Mouse (Mus musculus) midbrain, embryonic 11.5 days (tissue): Measurements from ENCODE around the gene U90926. TPM values are rescaled to one million over a fixed set of nuclear protein-coding genes. Genes with fewer than 3 reads are reported as not detected.
"Not testable (repeated sequence)": the region's sequence is repeated elsewhere in the genome, so short reads cannot be mapped to it uniquely, and the experiment has no call there.

Experiments
- ATAC-seq: fragments of 200-750 bp; cut with Nextera tagmentation; 2 replicates; pipeline ENCODE4 v1.8.0; 2017; ENCODE audit warnings: moderate TSS enrichment, moderate library complexity; ENCODE audit not compliant: low FRiP score
- DNase-seq: peaks from one replicate; pipeline ENCODE4 v3.0.0; 2015; ENCODE audit warnings: low spot score; ENCODE audit errors: missing footprints
- H3K27ac ChIP-seq: fragments of 300-500 bp; sonication (generic); 2 replicates; pipeline ENCODE4 v1.5.1; 2014; ENCODE audit warnings: low read depth, low read length
- H3K27me3 ChIP-seq: fragments of 300-500 bp; sonication (generic); 2 replicates; pipeline ENCODE4 v1.6.1; 2014; ENCODE audit warnings: mild to moderate bottlenecking, low read length, moderate library complexity, mixed read lengths; ENCODE audit not compliant: control insufficient read depth, insufficient read depth
- H3K36me3 ChIP-seq: fragments of 300-500 bp; sonication (generic); 2 replicates; pipeline ENCODE4 v1.6.1; 2014; ENCODE audit warnings: mild to moderate bottlenecking, low read length, moderate library complexity, mixed read lengths; ENCODE audit not compliant: control insufficient read depth, insufficient read depth
- H3K4me1 ChIP-seq: fragments of 300-500 bp; sonication (generic); 2 replicates; pipeline ENCODE4 v1.6.1; 2014; ENCODE audit warnings: low read length; ENCODE audit not compliant: control insufficient read depth, insufficient read depth
- H3K4me2 ChIP-seq: fragments of 300-500 bp; sonication (generic); 2 replicates; pipeline ENCODE4 v1.6.1; 2014; ENCODE audit warnings: mild to moderate bottlenecking, moderate library complexity
- H3K4me3 ChIP-seq: fragments of 300-500 bp; sonication (generic); 2 replicates; pipeline ENCODE4 v1.5.1; 2014; ENCODE audit warnings: low read depth, low read length
- H3K9ac ChIP-seq: fragments of 300-500 bp; sonication (generic); 2 replicates; pipeline ENCODE4 v1.6.1; 2014; ENCODE audit warnings: low read length
- H3K9me3 ChIP-seq: fragments of 300-500 bp; sonication (generic); 2 replicates; pipeline ENCODE4 v1.6.1; 2016; ENCODE audit warnings: low read length; ENCODE audit not compliant: control insufficient read depth
- WGBS: fragments of 180-500 bp; shearing (Covaris S2); extraction: QIAGEN DNeasy Blood & Tissue Kit; methylation state at CpG from one replicate; pipeline ENCODE4 v1.1.7; 2014; 5-methylcytosine and 5-hydroxymethylcytosine counted together
- polyA plus RNA-seq: library from polyadenylated mRNA; unstranded; fragments of >200 nt; fragmentation: Nextera tagmentation; extraction: Ambion mirVana; gene quantifications from 2 replicates; pipeline ENCODE4 v1.2.1, GENCODE M21; 2014

The U90926 gene
- polyA plus RNA-seq, 1 experiment from 2014 or later: not detected

DNA sequence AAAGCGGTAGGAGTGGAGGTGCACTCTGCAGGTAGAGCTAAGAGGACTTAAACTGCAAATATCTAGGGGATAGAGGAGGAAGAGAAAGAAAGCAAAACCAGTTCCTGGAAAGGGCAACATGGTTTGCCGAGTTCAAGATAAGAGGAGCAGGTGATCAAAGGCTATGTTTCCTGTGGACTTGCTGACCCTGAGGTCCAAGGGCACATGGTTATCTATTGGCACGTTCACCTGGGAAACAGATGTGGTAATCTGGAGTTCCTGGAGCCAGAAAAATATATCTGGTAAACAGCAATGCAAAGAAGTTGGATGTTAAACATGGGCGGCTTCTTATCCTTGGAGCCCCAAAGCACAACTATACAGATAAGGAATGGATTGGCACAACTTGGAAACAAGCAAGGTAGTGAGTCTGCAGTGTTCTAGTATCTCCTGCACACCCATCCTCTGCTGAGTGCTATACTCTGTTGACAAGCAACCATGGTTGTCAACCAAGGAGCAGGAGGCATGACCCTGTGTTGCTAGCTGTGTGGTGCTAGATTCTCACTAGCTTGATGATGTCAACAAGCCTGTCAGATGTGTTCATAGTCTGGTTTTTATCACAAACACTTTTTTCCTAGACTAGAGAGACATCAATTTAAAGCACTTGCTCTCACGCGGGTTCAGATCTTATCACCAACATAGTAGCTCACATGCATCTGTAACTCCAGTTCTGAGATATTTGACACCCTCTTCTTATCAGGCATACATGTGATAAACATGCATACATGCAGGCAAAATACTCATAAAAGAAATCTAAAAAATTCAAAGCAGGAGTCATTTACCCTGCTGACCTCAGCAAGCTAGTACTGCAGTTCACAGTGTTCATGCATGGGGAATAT lies 10.8 kb downstream of the U90926 start:
- Histone ChIP-seq H3K4me1 (no peaks in the 10 kb centered on the region), H3K9me3 (no peaks in the 10 kb centered on the region), H3K9ac (no peak overlapping the region), H3K27me3 (no peaks in the 10 kb centered on the region), H3K27ac (no peak overlapping the region), H3K36me3 (peaks cover 4% of the 10 kb centered on the region; the same call in 1 of the 2 replicates), H3K4me3 (no peak overlapping the region), H3K4me2 (no peak overlapping the region)
- WGBS: 96% methylated on average over 6 of the region's 6 CpGs
- DNase-seq (peak; percentile 70), ATAC-seq (no peak)

GRCm38 (mm10) chr5:92198266-92198665 lies 16.9 kb downstream of the U90926 start:
- Histone ChIP-seq H3K9me3 (no peaks in the 10 kb centered on the region), H3K9ac (no peak overlapping the region), H3K4me1 (no peaks in the 10 kb centered on the region), H3K27ac (no peak overlapping the region), H3K4me2 (no peak overlapping the region), H3K36me3 (peaks cover 4% of the 10 kb centered on the region; the same call in 1 of the 2 replicates), H3K27me3 (no peaks in the 10 kb centered on the region), H3K4me3 (no peak overlapping the region)
- ATAC-seq (no peak), DNase-seq (peak; percentile 69)
- whole genome bisulfite sequencing: 63% methylated on average over 8 of the region's 8 CpGs

DNA sequence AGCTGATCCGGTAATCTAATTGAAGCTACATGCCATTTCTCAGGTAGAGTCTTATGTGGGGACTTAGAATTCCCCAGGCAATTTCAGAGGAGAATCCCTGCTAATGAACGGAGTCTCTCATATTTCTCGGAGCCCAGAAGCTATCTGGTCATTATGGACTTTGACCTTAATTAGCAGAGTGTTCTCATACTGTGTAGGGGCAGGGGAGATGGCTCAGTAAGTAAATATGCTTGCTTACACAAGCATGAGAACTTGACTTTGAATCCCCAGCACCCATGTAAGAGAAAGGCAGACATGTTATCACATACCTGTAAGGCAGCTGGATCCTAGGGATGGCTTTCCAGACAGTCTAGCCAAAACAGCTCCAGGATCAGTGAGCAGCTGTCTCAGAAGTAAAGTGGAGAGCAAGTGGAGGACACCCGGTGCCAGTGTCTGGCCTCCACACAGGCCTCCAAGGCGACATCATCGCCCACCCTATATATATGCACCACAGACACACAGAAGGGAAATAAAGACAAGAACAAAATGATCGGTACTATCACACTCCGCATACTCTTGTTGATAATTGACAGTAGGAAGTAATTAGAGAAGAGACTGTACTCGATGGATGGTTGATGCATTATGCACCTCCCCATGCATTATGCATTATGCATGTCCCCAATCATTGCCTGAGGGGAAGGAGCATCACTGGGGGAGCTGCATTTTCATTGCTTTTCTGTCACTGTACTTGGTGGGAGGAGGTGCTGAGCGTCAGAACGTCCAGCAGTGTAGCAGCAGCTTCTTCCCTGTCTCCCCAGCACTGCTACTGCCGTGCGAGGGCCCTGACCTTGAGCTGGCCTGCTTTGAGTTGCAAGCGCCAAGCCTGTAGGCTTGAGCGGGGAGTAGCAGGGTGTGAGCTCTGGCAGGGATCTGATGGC lies 18.1 kb downstream of the U90926 start:
- 91% methylated on average over 15 of the region's 15 CpGs for WGBS
- H3K4me3 ChIP-seq: no peak overlapping the region
- no peak overlapping the region for H3K4me2 ChIP-seq
- H3K9ac ChIP-seq: no peak overlapping the region
- no peaks in the 10 kb centered on the region for H3K27me3 ChIP-seq
- ATAC-seq (peak; percentile 46; the same call in 1 of the 2 replicates), DNase-seq (peak; percentile 80)
- H3K27ac ChIP-seq: no peak overlapping the region
- no peaks in the 10 kb centered on the region for H3K4me1 ChIP-seq
- H3K9me3 ChIP-seq: no peaks in the 10 kb centered on the region
- H3K36me3 ChIP-seq: peaks cover 8% of the 10 kb centered on the region; the same call in 1 of the 2 replicates

GRCm38 (mm10) chr5:92195716-92196115 lies 19.5 kb downstream of the U90926 start:
- WGBS: 29% methylated on average over 2 of the region's 2 CpGs
- not testable (repeated sequence) for H3K9ac ChIP-seq, ATAC-seq, H3K27ac ChIP-seq, H3K27me3 ChIP-seq, H3K4me1 ChIP-seq, H3K9me3 ChIP-seq, H3K36me3 ChIP-seq, DNase-seq, H3K4me2 ChIP-seq, H3K4me3 ChIP-seq

- WGBS: 96% methylated on average over 7 of the region's 7 CpGs
- DNase-seq (peak; percentile 54), ATAC-seq (no peak)
- no peaks in the 10 kb centered on the region for H3K9me3 ChIP-seq
- no peak overlapping the region for H3K4me3 ChIP-seq
- no peak overlapping the region for H3K27ac ChIP-seq
- H3K36me3 ChIP-seq: peaks cover 12% of the 10 kb centered on the region; the same call in 1 of the 2 replicates
- H3K4me1 ChIP-seq: no peaks in the 10 kb centered on the region
- no peaks in the 10 kb centered on the region for H3K27me3 ChIP-seq
- H3K4me2 ChIP-seq: no peak overlapping the region
- H3K9ac ChIP-seq: no peak overlapping the region
Measured at GRCm38 (mm10) chr5:92188881-92189483, 26.2 kb downstream of the U90926 start.

DNA sequence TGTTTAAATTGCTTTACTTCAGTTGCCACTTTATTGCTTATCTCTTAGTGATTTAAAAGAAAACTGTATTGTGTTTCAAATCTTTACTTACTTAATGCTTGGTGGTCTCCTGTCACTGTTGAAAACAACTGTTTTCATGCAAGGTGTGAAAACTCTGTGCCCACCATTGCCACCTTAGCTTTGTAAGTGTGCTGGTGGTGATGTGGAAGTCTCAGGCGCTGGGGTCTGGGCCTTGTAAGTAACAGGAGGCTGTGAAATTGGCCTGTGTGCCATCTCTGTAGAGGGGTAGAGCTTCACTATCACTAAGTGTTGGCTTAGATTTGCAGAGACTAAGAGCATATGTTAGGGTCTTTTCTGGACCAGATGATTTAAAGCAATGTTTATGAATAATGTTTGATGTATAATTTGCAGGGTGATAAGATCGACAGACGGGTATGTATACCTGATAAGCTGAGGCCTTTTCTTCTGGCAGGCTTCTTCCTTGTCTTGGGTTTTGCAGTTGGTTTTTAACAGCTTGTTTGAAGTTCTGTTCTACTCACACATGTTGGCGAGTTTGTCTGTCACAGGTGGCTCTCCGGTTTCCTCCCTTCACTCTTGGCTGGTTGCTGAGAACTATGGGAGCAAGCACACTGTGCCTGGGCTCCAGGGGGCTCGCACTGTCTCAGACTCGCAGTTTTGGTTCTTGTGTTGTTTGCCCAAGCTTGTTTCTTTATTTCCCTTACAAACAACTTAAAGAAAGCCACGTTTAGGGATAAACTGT lies 32.0 kb downstream of the U90926 start:
- no peak for ATAC-seq
- H3K4me2 ChIP-seq: no peak overlapping the region
- H3K27me3 ChIP-seq: no peaks in the 10 kb centered on the region
- no peak overlapping the region for H3K27ac ChIP-seq
- 91% methylated on average over 8 of the region's 8 CpGs for WGBS
- peaks cover 4% of the 10 kb centered on the region for H3K36me3 ChIP-seq
- H3K4me1 ChIP-seq: no peaks in the 10 kb centered on the region
- peak; percentile 73 for DNase-seq
- H3K9me3 ChIP-seq: no peaks in the 10 kb centered on the region
- no peak overlapping the region for H3K4me3 ChIP-seq
- H3K9ac ChIP-seq: no peak overlapping the region

DNA sequence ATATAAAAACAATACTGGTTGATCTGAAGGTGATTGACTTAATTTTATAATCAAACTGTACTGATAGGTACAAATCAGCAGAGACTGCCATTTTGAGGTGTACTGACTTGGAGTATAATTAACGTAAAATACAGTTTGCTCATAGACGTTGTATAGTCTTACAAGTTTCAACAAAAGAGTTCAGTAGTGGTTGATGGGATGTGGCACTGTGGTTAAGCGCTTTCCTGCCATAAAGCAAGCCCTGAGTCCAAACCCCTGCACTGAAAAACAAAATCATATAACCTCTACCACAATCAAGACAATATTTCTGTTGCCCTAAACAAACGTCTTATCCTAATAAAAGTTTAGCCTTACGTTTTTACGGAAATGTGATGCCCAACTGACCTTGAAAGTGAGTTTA lies 49.2 kb downstream of the U90926 start:
- ATAC-seq: no peak
- WGBS: 94% methylated on average over 6 of the region's 6 CpGs

More for the DNA sequence above, 49.2 kb downstream of the U90926 start:
- H3K4me1 ChIP-seq: no peaks in the 10 kb centered on the region
- H3K27me3 ChIP-seq: no peaks in the 10 kb centered on the region
- no peak overlapping the region for H3K4me3 ChIP-seq
- H3K27ac ChIP-seq: no peak overlapping the region
- no peaks in the 10 kb centered on the region for H3K9me3 ChIP-seq
- DNase-seq: no peak
- H3K4me2 ChIP-seq: no peak overlapping the region
- no peak overlapping the region for H3K9ac ChIP-seq
- H3K36me3 ChIP-seq: peaks cover 5% of the 10 kb centered on the region; the same call in 1 of the 2 replicates
